Mouse (Mus musculus) kidney, postnatal 36 days (tissue): ENCODE measurements around the gene Pithd1.
"Not testable (repeated sequence)": the region's sequence is repeated elsewhere in the genome, so short reads cannot be mapped to it uniquely, and the experiment has no call there.

Experiments
- DNase-seq, 2 experiments: peaks; one replicate each; pipeline ENCODE4 v3.0.0; 2021 to 2022; ENCODE audit warnings: mixed read lengths in 2 of 2

Pithd1 gene

DNA sequence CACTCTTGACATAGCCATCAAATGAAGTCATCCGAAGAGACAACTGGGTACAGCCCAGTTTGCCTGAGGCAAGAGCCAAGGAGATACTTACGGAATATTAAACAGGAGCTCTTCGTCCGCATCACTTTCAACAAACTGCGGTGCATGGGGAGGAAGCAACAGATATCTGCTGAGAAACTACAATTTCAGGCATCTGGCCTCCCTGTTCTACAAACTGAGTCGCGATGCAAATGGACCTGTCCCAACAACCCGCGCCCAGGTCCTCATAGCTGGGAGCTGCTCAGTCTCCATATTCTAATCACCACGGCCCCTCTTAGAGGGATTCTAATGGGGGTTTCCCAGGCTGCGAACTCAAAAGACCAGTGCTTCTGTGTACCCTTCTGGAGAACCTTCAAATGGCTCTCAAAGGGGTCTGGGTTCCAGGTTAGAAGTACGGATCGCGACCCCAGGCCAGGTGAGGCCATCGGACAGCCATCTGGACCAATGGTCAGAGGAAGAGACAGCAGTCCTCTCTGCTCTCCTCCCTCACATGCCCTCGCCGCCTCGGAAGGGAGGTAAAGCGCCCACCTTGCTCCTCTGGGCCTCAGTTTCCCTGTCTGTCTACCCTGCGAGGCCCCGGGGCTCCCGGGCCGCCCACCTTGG, 642 bp downstream of the Pithd1 start:
- DNase-seq: no peak

- DNase-seq: no peak
Observed at GRCm38 (mm10) chr4:135985769-135986168, 1.3 kb downstream of the Pithd1 start.

DNA sequence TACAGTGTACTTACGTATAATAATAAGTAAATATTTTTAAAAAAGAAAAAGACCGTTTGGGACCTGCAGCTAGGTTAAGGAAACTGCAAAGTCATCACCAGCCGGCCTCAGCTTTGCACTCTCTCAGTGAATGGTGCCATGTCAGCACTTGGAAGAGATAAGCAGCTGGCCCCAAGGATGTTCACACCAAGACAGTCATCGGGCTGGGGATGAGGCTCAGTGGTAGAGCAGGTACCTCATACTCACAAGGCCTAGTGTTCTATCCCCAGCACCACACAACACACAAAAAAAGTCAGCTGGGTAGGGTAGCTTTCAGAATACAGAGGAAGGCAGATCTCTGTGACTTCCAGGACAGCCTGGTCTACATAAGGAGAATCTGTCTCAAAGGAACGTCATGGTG, 1.9 kb downstream of the Pithd1 start:
- no peak for DNase-seq

DNA sequence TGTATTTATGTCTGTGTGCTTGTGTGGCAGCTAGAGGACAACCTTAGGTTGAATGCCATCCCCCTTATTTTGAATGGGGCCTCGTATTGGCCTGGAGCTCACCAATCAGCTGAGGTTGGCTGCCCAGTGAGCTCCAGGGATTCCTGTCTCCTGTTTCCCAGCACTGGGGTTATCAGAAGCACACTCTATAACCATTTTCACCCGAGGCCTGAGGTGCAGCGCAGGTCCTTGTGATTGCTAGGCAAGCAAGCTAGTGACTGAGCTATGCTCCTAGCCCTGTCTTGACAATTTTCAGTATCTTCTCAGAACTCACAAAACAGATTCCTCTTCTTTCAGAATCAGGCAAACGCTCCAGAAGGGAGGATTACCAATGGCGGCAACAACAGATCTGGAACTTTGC, 2.5 kb downstream of the Pithd1 start:
- no peak for DNase-seq

DNA sequence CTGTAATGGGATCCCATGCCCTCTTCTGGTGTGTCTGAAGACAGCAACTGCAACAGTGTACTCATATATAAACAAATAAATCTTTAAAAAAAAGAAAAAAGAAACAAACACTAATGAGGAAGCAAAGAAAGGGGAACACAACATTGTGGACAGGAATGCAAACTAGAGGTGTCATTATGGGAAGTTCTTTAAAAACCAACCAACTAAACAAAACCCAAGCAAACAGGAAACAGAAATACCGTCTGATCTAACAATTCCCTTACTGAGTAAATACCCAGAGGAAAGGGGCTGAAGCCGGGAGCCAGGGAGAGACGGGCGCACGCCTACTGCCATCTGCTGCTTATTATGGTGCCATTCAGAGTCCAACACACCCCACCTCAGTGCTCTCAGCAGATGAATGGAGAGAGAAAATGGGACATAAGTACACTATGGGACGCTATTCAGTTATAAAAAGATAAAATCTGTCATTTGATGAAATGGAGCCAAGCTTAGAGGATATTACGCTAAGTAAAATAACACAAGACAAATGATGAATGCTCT, 5.5 kb downstream of the Pithd1 start:
- DNase-seq: no peak

DNA sequence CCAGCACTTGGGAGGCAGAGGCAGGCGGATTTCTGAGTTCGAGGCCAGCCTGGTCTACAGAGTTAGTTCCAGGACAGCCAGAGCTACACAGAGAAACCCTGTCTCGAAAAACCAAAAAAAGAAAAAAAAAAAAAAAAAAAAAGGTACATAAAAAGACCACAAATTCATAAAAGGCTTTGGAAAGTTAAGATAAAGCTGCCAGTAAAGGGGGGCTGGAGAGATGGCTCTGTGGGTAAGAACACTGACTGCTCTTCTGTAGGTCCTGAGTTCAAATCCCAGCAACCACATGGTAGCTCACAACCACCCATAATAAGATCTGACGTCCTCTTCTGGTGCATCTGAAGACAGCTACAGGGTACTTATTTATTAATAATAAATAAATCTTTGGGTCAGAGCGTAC, 6.8 kb downstream of the Pithd1 start:
- DNase-seq: not testable (repeated sequence)

DNA sequence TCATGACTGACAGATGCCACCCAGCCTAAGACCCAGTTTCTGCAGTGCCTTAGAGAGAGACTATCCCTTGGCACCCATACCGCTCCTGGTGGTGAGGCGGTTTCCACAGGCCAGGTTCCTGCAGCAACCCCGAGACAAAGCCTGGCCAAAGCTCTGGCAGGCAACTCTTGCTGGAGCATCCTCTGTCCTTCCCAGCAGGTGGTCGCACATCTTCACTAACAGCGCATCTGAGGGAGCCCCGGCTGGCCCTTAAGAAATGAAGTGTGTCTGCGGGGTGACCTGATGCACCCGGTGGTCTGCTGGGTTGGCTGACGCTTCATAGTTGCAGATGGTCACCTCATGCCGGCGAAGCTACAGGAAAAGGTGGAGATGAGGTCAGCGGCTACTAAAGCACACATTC, 10.9 kb downstream of the Pithd1 start:
- no peak for DNase-seq

DNA sequence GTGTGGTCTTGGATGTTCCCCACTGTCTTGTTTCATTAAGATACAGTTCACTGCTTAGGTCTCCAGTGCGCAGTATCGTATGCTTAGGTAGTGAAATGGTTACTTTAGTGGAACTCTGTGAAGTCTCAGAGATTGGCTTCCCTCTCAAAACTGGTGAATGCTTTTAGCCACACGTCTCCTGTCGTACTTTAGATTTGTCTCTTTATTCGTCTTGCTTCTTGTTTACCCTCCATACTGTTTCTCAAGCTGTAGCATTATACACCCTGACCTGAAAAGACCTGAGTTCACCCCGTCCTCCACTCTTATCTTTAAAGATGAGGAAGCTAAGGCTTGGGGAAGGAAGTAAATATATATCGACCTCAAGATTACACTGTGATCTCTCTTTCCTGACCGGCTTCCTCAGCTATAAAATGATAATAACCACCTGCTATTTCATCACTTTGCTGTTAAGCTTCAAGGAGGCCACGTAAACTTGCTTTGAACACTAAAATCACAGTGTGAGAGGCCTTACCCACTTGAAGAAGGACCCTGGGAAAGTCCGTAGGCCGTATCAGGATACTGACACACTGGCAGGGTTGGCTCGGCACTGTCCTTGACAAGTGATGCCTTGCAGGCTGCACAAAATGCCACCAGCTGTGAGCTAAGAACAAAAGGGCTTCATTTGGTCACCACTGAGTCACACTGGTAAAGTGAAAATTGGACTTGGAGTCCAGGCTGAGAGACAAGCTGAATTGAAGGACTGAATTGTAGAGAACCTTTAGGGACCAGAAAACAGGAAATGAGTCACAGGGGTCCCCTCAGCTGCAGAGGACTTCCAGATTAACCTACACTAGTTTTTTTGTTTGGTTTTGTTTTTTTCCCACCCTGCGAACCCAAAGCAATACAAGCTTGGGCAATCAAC, 13.9 kb downstream of the Pithd1 start:
- DNase-seq: no peak

- peak; percentile 92 to 94 for DNase-seq
Observed at GRCm38 (mm10) chr4:135972556-135972906, 14.5 kb downstream of the Pithd1 start, which contains the start of gene Lypla2. Lypla2 (minus strand) TSS chr4:135972626.

DNA sequence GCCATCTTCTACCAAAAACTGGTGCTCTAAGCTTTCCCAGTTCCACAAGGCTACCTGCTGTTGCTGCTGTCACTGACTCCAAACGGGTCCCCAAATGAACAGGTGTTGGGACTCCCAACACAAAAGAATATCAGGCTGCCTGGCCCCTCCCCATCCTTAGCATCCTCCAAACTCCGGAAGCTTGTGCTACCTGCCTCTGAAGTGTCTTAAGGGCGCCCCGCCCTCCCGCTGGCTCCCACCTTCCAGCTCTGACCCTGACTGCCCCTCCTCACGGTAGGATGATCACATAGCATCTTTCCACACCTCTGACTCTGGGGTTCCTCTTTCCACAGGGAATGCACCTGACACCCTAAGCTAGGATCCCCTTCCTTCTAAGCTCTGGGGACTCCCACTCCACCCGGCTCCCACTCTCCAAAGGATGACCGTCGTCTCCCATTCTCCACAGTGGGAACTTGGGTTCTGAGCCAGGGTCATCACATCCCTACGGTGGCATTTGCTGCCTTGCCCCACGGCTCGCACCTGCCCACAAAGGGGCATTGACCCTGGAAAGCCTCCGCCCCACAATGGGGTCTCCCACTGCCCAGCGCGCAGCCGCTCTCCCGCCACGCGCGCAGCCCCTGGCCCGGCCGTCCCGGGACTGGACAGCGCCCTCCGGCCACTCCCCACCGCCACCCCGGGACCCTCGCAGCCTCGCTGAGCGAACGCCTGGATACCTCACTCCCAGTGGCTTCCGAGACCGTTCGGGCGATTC, 15.1 kb downstream of the Pithd1 start:
- no peak for DNase-seq

DNA sequence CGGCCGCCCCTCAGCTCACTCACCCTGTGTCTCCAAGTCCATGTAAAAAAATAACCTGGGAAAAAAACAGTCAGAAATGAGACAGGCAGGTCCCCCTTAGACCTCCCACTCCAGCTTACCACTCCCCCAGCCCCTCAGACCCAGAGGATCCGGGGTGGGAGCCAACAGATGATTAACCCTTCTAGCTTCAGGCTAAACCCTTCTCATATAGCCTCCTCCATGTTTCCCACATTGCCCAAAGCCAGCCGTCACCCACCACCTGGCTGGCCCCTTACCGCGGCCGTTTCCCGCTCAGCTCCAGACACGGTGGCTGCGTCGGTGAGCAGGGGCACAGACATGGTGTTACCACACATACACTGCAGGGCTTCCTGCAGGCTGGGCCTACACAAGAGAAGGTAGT, 16.5 kb downstream of the Pithd1 start:
- no peak for DNase-seq

GRCm38 (mm10) chr4:135969070-135969750, 17.9 kb downstream of the Pithd1 start:
- DNase-seq: no peak

- DNase-seq: no peak
Observed at GRCm38 (mm10) chr4:135968271-135968869, 18.7 kb downstream of the Pithd1 start.

- DNase-seq: no peak
Observed at GRCm38 (mm10) chr4:135967086-135967760, 19.8 kb downstream of the Pithd1 start.

DNA sequence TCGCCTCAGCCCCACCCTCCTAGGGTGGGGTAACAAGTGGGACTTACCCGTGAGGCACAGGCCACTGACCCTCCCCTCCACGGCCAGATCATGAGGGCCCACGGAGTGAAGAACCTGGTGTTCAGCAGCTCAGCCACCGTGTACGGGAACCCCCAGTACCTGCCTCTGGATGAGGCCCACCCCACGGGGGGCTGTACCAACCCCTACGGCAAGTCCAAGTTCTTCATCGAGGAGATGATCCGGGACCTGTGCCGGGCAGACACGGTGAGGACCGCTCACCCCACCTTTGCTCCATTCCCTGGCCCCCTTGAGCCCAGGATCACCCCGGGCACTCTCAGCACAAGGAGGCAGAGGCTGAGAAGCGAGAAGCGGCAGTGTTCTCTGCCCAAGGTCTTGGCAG, 20.8 kb downstream of the Pithd1 start:
- DNase-seq: no peak

GRCm38 (mm10) chr4:135965113-135965512, 22.0 kb downstream of the Pithd1 start:
- no peak for DNase-seq

DNA sequence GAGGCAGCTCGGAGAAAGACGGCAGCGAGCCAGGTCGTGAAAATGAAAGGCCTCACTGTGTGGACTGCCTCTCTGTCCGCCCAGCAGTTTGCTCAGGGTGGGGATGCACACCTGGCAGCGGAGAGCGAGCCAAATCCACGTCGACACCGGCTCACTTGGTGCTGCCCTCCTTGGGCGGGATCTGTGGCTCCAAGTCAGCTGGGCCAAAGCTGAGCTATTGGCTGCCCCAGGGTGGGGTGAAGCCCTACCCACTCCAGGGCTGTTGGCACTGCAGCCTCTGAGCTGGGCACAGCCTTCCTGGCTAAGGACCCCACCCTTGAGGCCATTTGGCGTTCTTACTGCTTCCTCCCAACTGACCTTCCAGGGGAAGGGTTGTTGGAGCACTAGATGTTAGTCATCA, 22.6 kb downstream of the Pithd1 start:
- DNase-seq: peak; percentile 78 to 82

DNA sequence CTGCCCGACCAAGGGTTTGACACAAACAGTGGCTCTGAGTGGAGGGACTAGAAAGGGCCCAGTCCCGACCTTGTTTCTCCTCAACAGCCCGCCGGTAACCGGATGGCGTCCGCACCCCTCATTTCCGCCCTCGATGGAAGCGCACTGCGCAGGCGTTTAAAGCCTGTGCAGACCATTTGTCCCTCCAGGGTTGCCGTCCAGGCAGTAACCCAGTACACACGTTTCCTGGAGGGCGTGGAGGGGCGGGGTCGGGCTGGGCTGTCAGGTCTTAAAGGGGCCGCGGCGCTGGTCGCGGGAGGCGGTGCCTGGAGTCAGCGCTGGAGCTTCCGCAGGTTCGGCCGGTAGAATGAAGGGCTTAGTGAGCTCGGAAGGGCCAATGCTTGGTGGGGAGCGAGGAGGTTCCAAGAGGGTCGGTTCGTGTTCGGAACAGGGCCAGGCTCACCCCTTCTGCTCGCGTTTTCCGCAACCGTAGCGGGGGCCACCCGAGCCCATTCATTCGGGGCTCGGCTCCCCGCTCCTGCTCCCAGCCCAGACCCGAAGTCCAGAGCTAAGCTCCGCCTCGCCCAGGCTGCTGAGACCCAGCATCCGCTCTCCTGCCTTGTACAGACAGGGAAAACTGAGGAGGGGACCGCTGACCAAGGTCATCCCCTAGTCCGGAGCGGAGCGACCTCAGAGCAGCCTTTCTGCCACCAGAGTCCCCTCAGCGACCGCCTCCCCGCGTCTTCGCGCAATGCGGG, 23.4 kb downstream of the Pithd1 start, which contains the start of gene Gale:
Gene Gale, plus strand, starts transcription at position 271 of the 737 bp plus-strand sequence.
- DNase-seq: peak; percentile 96 to 98

- DNase-seq: no peak
Observed at GRCm38 (mm10) chr4:135962946-135963345, 24.1 kb downstream of the Pithd1 start.

- no peak for DNase-seq
Observed at GRCm38 (mm10) chr4:135962198-135962597, 24.9 kb downstream of the Pithd1 start.

DNA sequence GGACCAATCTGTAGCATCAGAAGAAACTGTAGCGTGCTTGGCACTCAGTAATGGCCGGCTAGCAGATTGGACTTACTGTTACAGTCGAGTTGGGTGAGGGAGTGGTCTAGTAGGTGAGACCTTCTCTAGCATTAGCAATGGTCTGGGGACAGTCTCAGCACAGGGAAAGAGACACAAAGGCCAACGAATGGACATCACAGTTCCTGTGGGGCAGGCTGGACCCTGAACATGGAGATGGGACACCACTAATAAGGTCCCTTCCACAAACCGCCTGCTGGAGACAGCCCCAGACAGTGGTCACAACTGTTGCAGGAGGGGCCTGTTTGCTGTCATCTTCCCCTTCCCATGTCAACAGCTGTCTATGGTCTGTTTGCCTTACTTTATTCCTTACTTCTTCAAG, 25.4 kb downstream of the Pithd1 start:
- no peak for DNase-seq
